Mouse (Mus musculus): ENCODE data around the gene Onecut1. TPM values are rescaled to one million over a fixed set of nuclear protein-coding genes. Genes with fewer than 3 reads are reported as not detected.

The Onecut1 gene
- polyA plus RNA-seq, 1 experiment from 2014 or later, result 0.05 TPM

- WGBS, result 66% methylated on average over 2 of the region's 2 CpGs
- no peak overlapping the region for H3K4me2 ChIP-seq
- H3K4me3 ChIP-seq, result no peak overlapping the region
- peaks cover 36% of the 10 kb centered on the region for H3K27me3 ChIP-seq (replicated peaks)
- no peaks in the 10 kb centered on the region for H3K9me3 ChIP-seq (replicated peaks)
- H3K36me3 ChIP-seq, result no peaks in the 10 kb centered on the region
- H3K27ac ChIP-seq (ENCODE audit: poor library complexity, severe bottlenecking), result no peak overlapping the region
- no peak for ATAC-seq (ENCODE audit: insufficient number of reproducible peaks, low FRiP score)
- H3K4me1 ChIP-seq (replicated peaks), result no peaks in the 10 kb centered on the region
- H3K9ac ChIP-seq, result no peak overlapping the region
These were observed 16.0 kb downstream of the Onecut1 start for GRCm38 (mm10) chr9:74877709-74878108.

GRCm38 (mm10) chr9:74887866-74888265, 26.1 kb downstream of the Onecut1 start:
- Histone ChIP-seq H3K4me2 (no peak overlapping the region), H3K9me3 (replicated peaks) (no peaks in the 10 kb centered on the region), H3K9ac (no peak overlapping the region), H3K27ac (ENCODE audit: poor library complexity, severe bottlenecking) (no peak overlapping the region), H3K4me3 (no peak overlapping the region), H3K27me3 (replicated peaks) (no peaks in the 10 kb centered on the region), H3K4me1 (replicated peaks) (no peaks in the 10 kb centered on the region), H3K36me3 (no peaks in the 10 kb centered on the region)
- WGBS, result 68% methylated on average over 4 of the region's 4 CpGs
- no peak for ATAC-seq (ENCODE audit: insufficient number of reproducible peaks, low FRiP score)

DNA sequence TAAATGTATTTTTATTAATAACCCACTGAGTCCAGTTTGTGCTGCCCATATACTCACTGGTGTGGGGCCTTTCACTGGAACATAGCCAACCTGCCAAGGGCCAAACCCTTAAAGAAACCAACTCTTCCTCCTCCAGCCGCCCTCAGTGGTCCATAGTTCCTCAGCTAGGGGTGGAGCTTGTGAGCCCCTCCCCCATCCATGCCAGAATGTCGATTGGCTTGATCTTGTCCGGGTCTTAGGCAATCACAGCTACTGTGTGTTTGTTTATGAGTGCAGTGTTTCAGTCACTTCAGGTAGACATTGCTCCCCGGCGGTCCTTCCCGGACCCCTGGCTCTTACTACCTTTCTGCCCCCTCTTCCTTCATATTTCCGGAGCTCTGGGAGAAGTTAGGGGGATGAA, 35.0 kb downstream of the Onecut1 start:
- Histone ChIP-seq H3K9ac (no peak overlapping the region), H3K4me3 (no peak overlapping the region), H3K27ac (ENCODE audit: poor library complexity, severe bottlenecking) (no peak overlapping the region), H3K9me3 (replicated peaks) (no peaks in the 10 kb centered on the region), H3K4me1 (replicated peaks) (no peaks in the 10 kb centered on the region), H3K36me3 (no peaks in the 10 kb centered on the region), H3K4me2 (no peak overlapping the region), H3K27me3 (replicated peaks) (no peaks in the 10 kb centered on the region)
- WGBS, result 75% methylated on average over 7 of the region's 7 CpGs
- ATAC-seq (ENCODE audit: insufficient number of reproducible peaks, low FRiP score), result no peak

GRCm38 (mm10) chr9:74897375-74897982, 35.8 kb downstream of the Onecut1 start:
- no peak overlapping the region for H3K4me3 ChIP-seq
- WGBS, result 76% methylated on average over 4 of the region's 4 CpGs
- H3K4me2 ChIP-seq, result no peak overlapping the region
- H3K9ac ChIP-seq, result no peak overlapping the region
- no peaks in the 10 kb centered on the region for H3K9me3 ChIP-seq (replicated peaks)
- no peak overlapping the region for H3K27ac ChIP-seq (ENCODE audit: poor library complexity, severe bottlenecking)
- H3K36me3 ChIP-seq, result no peaks in the 10 kb centered on the region
- no peak for ATAC-seq (ENCODE audit: insufficient number of reproducible peaks, low FRiP score)
- no peaks in the 10 kb centered on the region for H3K4me1 ChIP-seq (replicated peaks)
- no peaks in the 10 kb centered on the region for H3K27me3 ChIP-seq (replicated peaks)

- no peak overlapping the region for H3K9ac ChIP-seq
- H3K36me3 ChIP-seq, result no peaks in the 10 kb centered on the region
- H3K4me3 ChIP-seq, result no peak overlapping the region
- no peak for ATAC-seq (ENCODE audit: insufficient number of reproducible peaks, low FRiP score)
- no peaks in the 10 kb centered on the region for H3K9me3 ChIP-seq (replicated peaks)
- no peaks in the 10 kb centered on the region for H3K4me1 ChIP-seq (replicated peaks)
- H3K27me3 ChIP-seq (replicated peaks), result no peaks in the 10 kb centered on the region
- WGBS, result 76% methylated on average over 2 of the region's 2 CpGs
- H3K4me2 ChIP-seq, result no peak overlapping the region
- H3K27ac ChIP-seq (ENCODE audit: poor library complexity, severe bottlenecking), result no peak overlapping the region
These were observed 38.4 kb downstream of the Onecut1 start for GRCm38 (mm10) chr9:74900141-74900540.

GRCm38 (mm10) chr9:74904866-74905508, 43.3 kb downstream of the Onecut1 start:
- no peak overlapping the region for H3K9ac ChIP-seq
- 0 out of 2 replicates have a peak, but pooled peaks have one; percentile 27 for ATAC-seq (ENCODE audit: insufficient number of reproducible peaks, low FRiP score)
- peaks cover 10% of the 10 kb centered on the region for H3K4me1 ChIP-seq (replicated peaks)
- no peaks in the 10 kb centered on the region for H3K36me3 ChIP-seq
- WGBS, result 8% methylated on average over 7 of the region's 7 CpGs
- H3K4me2 ChIP-seq, result 0 out of 2 replicates have a peak overlapping the region, but pooled peaks have one; percentile 19
- H3K4me3 ChIP-seq, result no peak overlapping the region
- no peaks in the 10 kb centered on the region for H3K9me3 ChIP-seq (replicated peaks)
- H3K27ac ChIP-seq (ENCODE audit: poor library complexity, severe bottlenecking), result no peak overlapping the region
- H3K27me3 ChIP-seq (replicated peaks), result no peaks in the 10 kb centered on the region

GRCm38 (mm10) chr9:74906951-74907350, 45.2 kb downstream of the Onecut1 start:
- 25% methylated on average over 4 of the region's 4 CpGs for WGBS
- ATAC-seq (ENCODE audit: insufficient number of reproducible peaks, low FRiP score), result no peak
- Histone ChIP-seq H3K36me3 (no peaks in the 10 kb centered on the region), H3K27me3 (replicated peaks) (no peaks in the 10 kb centered on the region), H3K9me3 (replicated peaks) (no peaks in the 10 kb centered on the region), H3K4me1 (replicated peaks) (peaks cover 16% of the 10 kb centered on the region), H3K4me2 (no peak overlapping the region), H3K9ac (0 out of 2 replicates have a peak overlapping the region, but pooled peaks have one; percentile 32), H3K27ac (ENCODE audit: poor library complexity, severe bottlenecking) (no peak overlapping the region), H3K4me3 (no peak overlapping the region)

DNA sequence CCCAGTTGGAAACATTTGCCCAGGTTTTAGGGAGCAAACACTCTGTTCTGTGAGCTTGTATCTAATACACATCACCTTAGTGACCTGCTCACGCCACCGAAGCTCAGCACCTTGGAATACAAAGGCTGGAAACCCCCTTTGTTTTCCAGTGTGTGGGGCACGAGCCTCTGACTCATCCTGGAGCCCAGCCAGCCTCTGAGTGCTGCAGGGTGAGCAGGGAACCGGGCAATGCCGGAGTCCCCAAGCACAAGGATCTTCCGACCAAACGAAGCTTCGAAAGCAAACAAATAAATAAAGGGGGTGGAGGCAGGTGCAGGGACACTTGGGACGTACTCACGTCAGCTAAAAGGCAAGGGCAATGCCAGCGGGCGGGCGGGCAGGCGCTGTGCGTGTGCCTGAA, 47.5 kb downstream of the Onecut1 start:
- peak; percentile 49; the same call in 1 of the 2 replicates for ATAC-seq (ENCODE audit: insufficient number of reproducible peaks, low FRiP score)
- WGBS, result 60% methylated on average over 15 of the region's 15 CpGs
- H3K4me1 ChIP-seq (replicated peaks), result peaks cover 24% of the 10 kb centered on the region
- H3K4me2 ChIP-seq, result no peak overlapping the region; the same call in 1 of the 2 replicates
- H3K27ac ChIP-seq (ENCODE audit: poor library complexity, severe bottlenecking), result no peak overlapping the region
- no peaks in the 10 kb centered on the region for H3K27me3 ChIP-seq (replicated peaks)
- H3K36me3 ChIP-seq, result no peaks in the 10 kb centered on the region
- no peak overlapping the region for H3K9ac ChIP-seq
- H3K4me3 ChIP-seq, result no peak overlapping the region
- H3K9me3 ChIP-seq (replicated peaks), result no peaks in the 10 kb centered on the region

DNA sequence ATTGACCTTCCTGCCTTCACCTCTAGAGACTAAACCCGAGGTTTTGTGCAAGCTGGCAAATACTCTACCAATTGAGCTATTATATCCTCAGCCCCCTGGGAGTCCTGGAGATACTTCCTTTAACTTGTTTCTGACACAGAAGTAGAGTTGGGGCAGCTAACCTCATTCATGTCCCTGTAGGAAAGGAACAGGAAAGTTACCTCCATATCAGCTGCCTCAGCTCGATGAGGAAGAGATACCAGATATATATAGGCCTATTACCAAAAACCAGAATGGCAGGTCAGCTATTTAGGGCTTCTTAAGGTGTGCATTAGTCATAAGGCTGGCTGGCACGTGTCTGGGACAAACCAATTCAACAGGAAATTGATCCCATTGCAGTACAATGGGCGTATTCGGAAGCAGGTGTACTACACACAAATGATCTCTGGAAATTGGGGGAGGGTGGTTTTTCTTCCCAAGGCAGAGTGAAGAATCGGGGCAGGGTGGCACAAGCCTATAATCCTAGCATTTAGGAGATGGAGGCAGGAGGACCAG, 48.6 kb downstream of the Onecut1 start:
- ATAC-seq (ENCODE audit: insufficient number of reproducible peaks, low FRiP score), result no peak
- H3K4me1 ChIP-seq (replicated peaks), result peaks cover 24% of the 10 kb centered on the region

DNA sequence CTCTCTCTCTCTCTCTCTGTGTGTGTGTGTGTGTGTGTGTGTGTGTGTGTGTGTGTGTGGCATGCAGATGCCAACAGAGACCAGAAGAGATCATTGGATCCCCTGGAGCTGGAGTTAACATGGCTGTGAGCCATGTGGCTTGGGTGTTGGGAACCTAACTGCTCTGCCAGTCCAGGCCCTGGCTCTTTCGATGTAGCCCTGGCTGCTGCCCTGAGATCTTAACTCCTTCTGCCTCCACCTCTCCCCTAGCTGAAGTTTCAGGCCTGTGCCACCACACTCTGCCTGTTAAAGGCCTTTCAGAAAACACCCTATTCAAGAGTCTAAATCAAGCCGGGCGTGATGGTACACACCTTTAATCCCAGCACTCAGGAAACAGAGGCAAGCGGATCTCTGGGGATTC, 49.7 kb downstream of the Onecut1 start:
- H3K27me3 ChIP-seq (replicated peaks), result no peaks in the 10 kb centered on the region
- no peaks in the 10 kb centered on the region for H3K36me3 ChIP-seq
- peaks cover 24% of the 10 kb centered on the region for H3K4me1 ChIP-seq (replicated peaks)
- 77% methylated on average over 4 of the region's 4 CpGs for WGBS
- peak overlapping the region; percentile 63 for H3K27ac ChIP-seq (ENCODE audit: poor library complexity, severe bottlenecking)
- no peaks in the 10 kb centered on the region for H3K9me3 ChIP-seq (replicated peaks)
- H3K9ac ChIP-seq, result no peak overlapping the region; the same call in 1 of the 2 replicates
- no peak overlapping the region for H3K4me3 ChIP-seq
- no peak overlapping the region for H3K4me2 ChIP-seq
- ATAC-seq (ENCODE audit: insufficient number of reproducible peaks, low FRiP score), result no peak

More for the DNA sequence above, 48.6 kb downstream of the Onecut1 start:
- no peaks in the 10 kb centered on the region for H3K9me3 ChIP-seq (replicated peaks)
- no peak overlapping the region for H3K4me3 ChIP-seq
- H3K36me3 ChIP-seq, result no peaks in the 10 kb centered on the region
- H3K27ac ChIP-seq (ENCODE audit: poor library complexity, severe bottlenecking), result no peak overlapping the region
- WGBS, result 75% methylated on average over 6 of the region's 6 CpGs
- no peak overlapping the region for H3K9ac ChIP-seq
- no peak overlapping the region for H3K4me2 ChIP-seq
- no peaks in the 10 kb centered on the region for H3K27me3 ChIP-seq (replicated peaks)

- WGBS, result 38% methylated on average over 2 of the region's 2 CpGs
- H3K27ac ChIP-seq (ENCODE audit: poor library complexity, severe bottlenecking), result peak overlapping the region; percentile 63; the same call in 1 of the 2 replicates
These were observed 50.2 kb downstream of the Onecut1 start for GRCm38 (mm10) chr9:74911919-74912318.

More at GRCm38 (mm10) chr9:74911919-74912318, 50.2 kb downstream of the Onecut1 start:
- H3K9ac ChIP-seq, result no peak overlapping the region; the same call in 1 of the 2 replicates
- no peaks in the 10 kb centered on the region for H3K27me3 ChIP-seq (replicated peaks)
- H3K36me3 ChIP-seq, result no peaks in the 10 kb centered on the region
- no peak overlapping the region for H3K4me2 ChIP-seq
- H3K4me1 ChIP-seq (replicated peaks), result peaks cover 22% of the 10 kb centered on the region
- ATAC-seq (ENCODE audit: insufficient number of reproducible peaks, low FRiP score), result no peak
- no peaks in the 10 kb centered on the region for H3K9me3 ChIP-seq (replicated peaks)
- H3K4me3 ChIP-seq, result no peak overlapping the region
